Mouse (Mus musculus) layer of hippocampus, adult 9-11 months (tissue): Measurements from ENCODE around the gene Plekhd1.
A peak's percentile ranks its signal among the peaks of the same experiment; 100 is the strongest.

ENCODE experiments used
- DNase-seq: peaks from one replicate; pipeline ENCODE4 v3.0.0; 2022

Gene Plekhd1

GRCm38 (mm10) chr12:80701332-80701731 lies 8.9 kb downstream of the Plekhd1 start:
- no peak for DNase-seq

GRCm38 (mm10) chr12:80706208-80706914 lies 14.0 kb downstream of the Plekhd1 start:
- DNase-seq, result no peak

- no peak for DNase-seq
These were observed 14.7 kb downstream of the Plekhd1 start for GRCm38 (mm10) chr12:80706915-80707604.

GRCm38 (mm10) chr12:80715915-80716314 lies 23.5 kb downstream of the Plekhd1 start:
- DNase-seq, result no peak

GRCm38 (mm10) chr12:80719141-80719540 lies 26.8 kb downstream of the Plekhd1 start:
- DNase-seq, result no peak

- no peak for DNase-seq
These were observed 28.1 kb downstream of the Plekhd1 start for GRCm38 (mm10) chr12:80720507-80720906.

GRCm38 (mm10) chr12:80721458-80721857 lies 29.1 kb downstream of the Plekhd1 start:
- DNase-seq, result no peak

- DNase-seq, result peak; percentile 71
These were observed 32.6 kb downstream of the Plekhd1 start for GRCm38 (mm10) chr12:80724853-80725559.

GRCm38 (mm10) chr12:80728207-80728606 lies 35.8 kb downstream of the Plekhd1 start:
- no peak for DNase-seq

- no peak for DNase-seq
These were observed 36.4 kb downstream of the Plekhd1 start for GRCm38 (mm10) chr12:80728814-80729213.

- peak; percentile 75 for DNase-seq
These were observed 37.6 kb downstream of the Plekhd1 start for GRCm38 (mm10) chr12:80729758-80730530.

GRCm38 (mm10) chr12:80730567-80730966 lies 38.2 kb downstream of the Plekhd1 start:
- peak; percentile 64 for DNase-seq

GRCm38 (mm10) chr12:80734526-80735470 lies 42.4 kb downstream of the Plekhd1 start:
- no peak for DNase-seq

- DNase-seq, result peak; percentile 81
These were observed 44.3 kb downstream of the Plekhd1 start for GRCm38 (mm10) chr12:80736464-80737282.

- DNase-seq, result no peak
These were observed 44.9 kb downstream of the Plekhd1 start for GRCm38 (mm10) chr12:80737283-80737600.

GRCm38 (mm10) chr12:80739482-80739881 lies 47.1 kb downstream of the Plekhd1 start:
- no peak for DNase-seq

GRCm38 (mm10) chr12:80744614-80745013 lies 52.2 kb downstream of the Plekhd1 start:
- DNase-seq, result no peak

- peak; percentile 70 for DNase-seq
These were observed 53.8 kb downstream of the Plekhd1 start for GRCm38 (mm10) chr12:80746031-80746813.

- no peak for DNase-seq
These were observed 59.2 kb downstream of the Plekhd1 start for GRCm38 (mm10) chr12:80751556-80751955.
